Mouse (Mus musculus) liver, adult 2 months (tissue): Measurements from ENCODE around the gene Os9.

Experiments
- CTCF ChIP-seq: fragments of 200-500 bp; IDR thresholded peaks from 2 replicates; pipeline ENCODE4 v1.5.1; 2011; ENCODE audit warnings: low read depth, low read length, control low read depth
- POLR2A ChIP-seq: fragments of 200-500 bp; IDR thresholded peaks from 2 replicates; pipeline ENCODE4 v1.6.1; 2011; ENCODE audit warnings: low read length, control low read depth; ENCODE audit not compliant: insufficient read depth; ENCODE audit errors: extremely low read depth

DNA sequence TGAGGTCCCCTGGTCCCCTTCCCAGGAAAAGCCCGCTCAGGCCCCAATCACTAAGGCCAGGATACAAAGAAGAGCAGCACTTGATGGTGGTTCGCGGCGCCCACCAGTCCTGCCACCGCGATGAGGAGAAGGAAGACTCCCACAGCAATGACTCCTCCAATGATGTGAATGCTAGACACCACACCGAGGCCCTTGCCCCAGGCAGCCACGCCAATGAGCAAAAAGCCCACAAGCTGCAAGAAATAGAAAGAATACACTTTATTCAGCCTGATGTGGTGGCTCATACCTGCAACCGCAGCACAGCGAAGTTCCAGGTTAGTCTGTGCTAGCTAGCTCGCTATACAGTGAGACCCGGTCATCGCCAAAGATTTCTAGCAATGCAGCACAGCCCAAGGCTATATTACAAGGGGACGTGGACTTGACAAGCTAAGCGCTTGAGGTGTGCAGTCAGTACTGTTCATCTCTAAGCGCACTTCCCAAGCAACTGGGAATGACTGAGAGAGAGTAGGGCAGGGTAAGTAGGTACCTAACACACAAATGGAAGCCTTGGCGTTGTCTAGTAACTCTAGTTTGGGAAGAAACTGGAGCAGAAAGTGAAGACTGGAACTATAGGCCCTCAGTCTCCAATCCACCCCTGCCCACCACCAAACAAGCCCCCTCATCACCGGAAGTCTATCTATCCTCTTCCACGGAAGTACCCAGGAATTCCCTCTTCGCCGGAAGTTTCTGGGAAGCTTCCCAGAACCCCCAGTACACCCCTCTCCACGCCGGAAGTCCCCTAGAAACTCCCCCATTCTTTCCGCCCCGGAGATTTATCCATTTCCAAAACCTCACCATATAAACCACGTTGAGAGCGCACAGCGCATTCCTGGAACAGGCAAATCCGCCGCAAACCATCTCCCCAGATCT is 51.4 kb downstream of the Os9 start:
- TF ChIP-seq POLR2A (no peak), CTCF (no peak)
